Mouse (Mus musculus) heart, embryonic 16.5 days (tissue): ENCODE measurements at regions not wholly inside any gene's neighbourhood (a gene's known extent, or its start where the extent isn't known, plus 50 kb on each side); places are given as distances from the start of the nearest gene placed in this dataset.

Experiments used
- ATAC-seq: fragments of 200-750 bp; cut with Nextera tagmentation; replicated peaks from 2 replicates; pipeline ENCODE4 v1.8.0; 2017; ENCODE audit warnings: moderate number of reproducible peaks; ENCODE audit not compliant: insufficient read depth, low FRiP score; ENCODE audit errors: extremely low read depth
- H3K27ac ChIP-seq: fragments of 300-500 bp; sonication (generic); 2 replicates; pipeline ENCODE4 v1.5.1; 2014; ENCODE audit warnings: mild to moderate bottlenecking, low read length, control low read depth, moderate library complexity
- H3K27me3 ChIP-seq: fragments of 300-500 bp; sonication (generic); 2 replicates; pipeline ENCODE4 v1.6.1; 2014; ENCODE audit warnings: low read length, mixed read lengths; ENCODE audit not compliant: control insufficient read depth, insufficient read depth
- H3K36me3 ChIP-seq: fragments of 300-500 bp; sonication (generic); 2 replicates; pipeline ENCODE4 v1.6.1; 2014; ENCODE audit not compliant: control insufficient read depth, insufficient read depth
- H3K4me1 ChIP-seq: fragments of 300-500 bp; sonication (generic); 2 replicates; pipeline ENCODE4 v1.6.1; 2014; ENCODE audit warnings: low read length, mixed read lengths; ENCODE audit not compliant: control insufficient read depth, insufficient read depth
- H3K4me2 ChIP-seq: fragments of 300-500 bp; sonication (generic); 2 replicates; pipeline ENCODE4 v1.6.1; 2014; ENCODE audit warnings: low read depth, mild to moderate bottlenecking, control low read depth, low read length
- H3K4me3 ChIP-seq: fragments of 300-500 bp; sonication (generic); 2 replicates; pipeline ENCODE4 v1.5.1; 2014; ENCODE audit warnings: mild to moderate bottlenecking, control low read depth, low read length
- H3K9ac ChIP-seq: fragments of 300-500 bp; sonication (generic); 2 replicates; pipeline ENCODE4 v1.6.1; 2014; ENCODE audit warnings: low read length, control low read depth
- H3K9me3 ChIP-seq: fragments of 300-500 bp; sonication (generic); replicated peaks from 2 replicates; pipeline ENCODE4 v1.6.1; 2016; ENCODE audit warnings: low read length; ENCODE audit not compliant: control insufficient read depth
- WGBS: fragments of 180-500 bp; shearing (Covaris S2); extraction: QIAGEN DNeasy Blood & Tissue Kit; methylation state at CpG from one replicate; pipeline ENCODE4 v1.1.7; 2014; 5-methylcytosine and 5-hydroxymethylcytosine counted together

GRCm38 (mm10) chr10:117896911-117897643 is 51.2 kb upstream of the Rap1b start:
- no peak overlapping the region for H3K9ac ChIP-seq
- H3K4me1 ChIP-seq, result peaks cover 9% of the 10 kb centered on the region; the same call in 1 of the 2 replicates
- no peak overlapping the region for H3K27ac ChIP-seq
- no peaks in the 10 kb centered on the region for H3K27me3 ChIP-seq
- no peak overlapping the region for H3K4me2 ChIP-seq
- 68% methylated on average over 12 of the region's 12 CpGs for WGBS
- H3K36me3 ChIP-seq, result no peaks in the 10 kb centered on the region
- ATAC-seq, result no peak; the same call in 1 of the 2 replicates
- H3K4me3 ChIP-seq, result no peak overlapping the region
- H3K9me3 ChIP-seq, result no peaks in the 10 kb centered on the region

DNA sequence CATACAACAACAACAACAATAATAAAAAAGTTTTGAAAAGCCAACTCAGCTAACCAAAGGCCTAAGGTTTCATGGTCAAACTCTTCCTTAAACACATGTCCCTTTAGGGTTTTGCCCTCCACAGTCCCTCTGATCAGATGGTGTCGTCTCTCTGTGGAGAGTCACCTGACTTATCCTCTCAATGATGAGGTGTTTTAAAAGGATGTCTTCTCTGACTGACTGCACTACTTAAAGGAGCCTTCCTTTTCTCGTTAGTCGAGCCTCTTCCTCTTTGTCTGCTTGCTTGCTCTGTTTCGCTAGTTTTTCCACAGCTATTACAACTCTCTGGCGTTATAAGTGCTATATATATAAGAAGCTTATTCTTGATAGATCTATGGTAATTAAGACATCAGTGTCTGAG is 51.9 kb upstream of the Rap1b start:
- Histone ChIP-seq H3K36me3 (no peaks in the 10 kb centered on the region), H3K4me1 (peaks cover 9% of the 10 kb centered on the region; the same call in 1 of the 2 replicates), H3K4me3 (no peak overlapping the region), H3K9me3 (no peaks in the 10 kb centered on the region), H3K27ac (no peak overlapping the region), H3K27me3 (no peaks in the 10 kb centered on the region), H3K4me2 (no peak overlapping the region), H3K9ac (no peak overlapping the region)
- WGBS, result 76% methylated on average over 5 of the region's 5 CpGs
- no peak for ATAC-seq

DNA sequence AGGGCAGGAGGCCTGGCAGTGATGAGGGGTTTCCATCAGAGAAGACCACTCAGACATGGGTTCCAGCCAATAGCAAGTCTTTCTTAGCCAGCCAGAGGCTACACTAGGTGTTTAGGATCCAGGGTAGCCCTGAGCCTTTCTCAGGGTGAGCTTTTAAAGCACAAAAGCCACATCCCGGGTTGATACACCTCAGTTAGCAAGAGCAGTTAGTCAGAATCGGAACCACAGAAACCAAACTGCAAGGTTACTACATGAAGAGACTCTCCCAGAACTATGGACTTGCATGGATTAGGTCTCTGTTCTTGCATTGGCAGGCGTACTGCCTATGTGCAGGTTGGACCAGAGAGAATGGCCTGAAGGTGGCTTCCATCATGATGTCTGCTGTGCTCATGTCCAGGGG is 52.6 kb upstream of the Rap1b start:
- Histone ChIP-seq H3K4me3 (no peak overlapping the region), H3K9ac (no peak overlapping the region), H3K4me2 (no peak overlapping the region), H3K27ac (no peak overlapping the region), H3K27me3 (no peaks in the 10 kb centered on the region), H3K9me3 (no peaks in the 10 kb centered on the region), H3K36me3 (no peaks in the 10 kb centered on the region), H3K4me1 (peaks cover 9% of the 10 kb centered on the region; the same call in 1 of the 2 replicates)
- WGBS, result 88% methylated on average over 3 of the region's 3 CpGs
- ATAC-seq, result no peak

DNA sequence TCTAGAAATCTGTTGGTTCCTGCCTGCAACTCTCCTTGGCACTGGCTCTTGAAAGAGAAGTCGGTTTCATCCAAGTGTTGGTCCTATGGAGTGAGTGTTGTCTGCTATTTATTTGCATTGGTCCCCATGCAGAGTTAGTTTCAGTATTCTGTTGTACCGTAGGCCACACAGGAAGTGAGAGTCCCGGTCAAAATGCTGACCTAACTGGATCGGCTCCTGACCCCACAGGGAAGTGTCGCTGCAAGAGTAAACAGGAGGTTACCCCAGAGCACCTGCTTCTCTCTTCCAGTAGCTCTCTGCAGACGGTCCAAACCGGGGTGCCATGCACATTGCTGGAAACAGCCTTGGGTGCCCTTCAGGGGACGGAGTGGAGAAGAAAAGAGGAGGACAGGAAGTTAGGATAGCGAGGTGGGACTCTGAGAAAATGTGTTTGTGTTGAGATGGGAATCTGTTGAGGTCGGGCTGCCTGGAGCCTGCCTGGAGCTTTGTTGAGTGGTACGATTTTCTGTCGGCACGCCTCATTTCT is 53.6 kb upstream of the Rap1b start:
- no peak overlapping the region for H3K27ac ChIP-seq
- H3K9ac ChIP-seq, result no peak overlapping the region
- H3K36me3 ChIP-seq, result no peaks in the 10 kb centered on the region
- 51% methylated on average over 13 of the region's 13 CpGs for WGBS
- H3K4me1 ChIP-seq, result peaks cover 9% of the 10 kb centered on the region; the same call in 1 of the 2 replicates
- H3K4me2 ChIP-seq, result no peak overlapping the region
- no peaks in the 10 kb centered on the region for H3K27me3 ChIP-seq
- H3K9me3 ChIP-seq, result no peaks in the 10 kb centered on the region
- ATAC-seq, result no peak
- H3K4me3 ChIP-seq, result no peak overlapping the region

DNA sequence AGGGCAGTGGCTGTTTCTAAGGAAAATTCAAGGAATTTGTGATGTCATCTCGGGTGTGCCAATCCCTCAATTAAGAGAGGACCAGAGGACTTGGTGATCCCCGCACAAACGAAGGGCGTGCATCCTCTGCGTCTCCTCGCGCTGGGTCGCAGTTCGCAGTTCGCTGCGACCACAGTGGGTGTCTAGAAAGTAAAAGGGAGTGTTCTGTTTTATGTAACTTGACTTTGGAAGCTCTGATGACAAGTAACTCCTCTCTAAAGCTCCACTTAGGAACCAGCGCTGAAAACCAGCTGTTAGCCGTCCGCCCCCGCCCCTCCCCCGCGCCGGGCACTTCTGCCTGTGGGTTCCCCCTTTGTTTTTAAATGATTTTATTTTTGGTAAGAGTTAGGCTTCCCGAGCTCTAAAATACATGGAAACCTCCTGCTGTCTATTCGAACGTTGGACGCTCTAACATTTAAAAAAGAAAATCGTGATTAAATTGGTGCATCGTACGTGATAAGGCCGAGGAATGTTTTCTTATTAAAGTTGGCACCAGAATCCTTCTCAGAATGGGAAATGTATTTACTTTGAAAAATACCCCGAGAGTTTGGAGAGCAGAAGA is 59.9 kb upstream of the Rap1b start:
- peak overlapping the region; percentile 53 for H3K4me3 ChIP-seq
- peak overlapping the region; percentile 73 for H3K4me2 ChIP-seq
- H3K27ac ChIP-seq, result peak overlapping the region; percentile 86
- peaks cover 7% of the 10 kb centered on the region; the same call in 1 of the 2 replicates for H3K4me1 ChIP-seq
- H3K9me3 ChIP-seq, result no peaks in the 10 kb centered on the region
- ATAC-seq, result peak; percentile 68
- 2% methylated on average over 27 of the region's 27 CpGs for WGBS
- no peaks in the 10 kb centered on the region for H3K27me3 ChIP-seq
- no peaks in the 10 kb centered on the region for H3K36me3 ChIP-seq
- peak overlapping the region; percentile 75 for H3K9ac ChIP-seq

DNA sequence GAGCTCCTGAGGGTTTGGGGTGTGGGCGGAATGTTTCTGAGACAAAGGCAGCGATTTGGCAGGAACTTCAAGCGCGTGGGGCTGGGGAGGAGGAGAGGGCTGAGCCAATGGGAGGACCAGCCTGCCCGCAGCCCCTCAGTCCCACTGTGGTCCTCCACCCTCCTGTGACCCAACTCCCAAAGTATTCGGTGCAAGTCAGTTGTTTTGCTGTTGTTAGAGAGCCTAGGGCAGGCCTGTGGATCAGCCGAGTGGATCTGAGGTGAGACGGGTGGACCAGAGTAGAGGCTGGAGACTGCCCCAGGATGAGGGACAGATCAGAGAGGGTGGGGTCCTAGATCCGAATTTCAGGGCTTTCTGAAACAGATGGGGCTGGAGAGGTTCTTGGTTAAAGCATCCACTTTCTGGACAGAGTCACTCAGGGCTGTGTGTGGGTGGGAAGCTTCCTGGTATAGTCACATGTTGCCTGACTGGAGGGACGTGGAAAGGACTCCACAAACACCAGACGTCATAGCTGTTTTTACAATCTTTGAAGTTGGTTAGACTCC is 60.5 kb upstream of the Rap1b start:
- Histone ChIP-seq H3K4me3 (peak overlapping the region; percentile 53), H3K27me3 (no peaks in the 10 kb centered on the region), H3K36me3 (no peaks in the 10 kb centered on the region), H3K9me3 (no peaks in the 10 kb centered on the region), H3K4me2 (peak overlapping the region; percentile 73), H3K9ac (peak overlapping the region; percentile 75), H3K4me1 (peaks cover 7% of the 10 kb centered on the region; the same call in 1 of the 2 replicates), H3K27ac (peak overlapping the region; percentile 86)
- WGBS, result 8% methylated on average over 11 of the region's 11 CpGs
- peak; percentile 89 for ATAC-seq

GRCm38 (mm10) chr10:117908079-117908675 is 62.3 kb upstream of the Rap1b start:
- no peak overlapping the region for H3K27ac ChIP-seq
- ATAC-seq, result no peak
- no peaks in the 10 kb centered on the region for H3K36me3 ChIP-seq
- H3K9ac ChIP-seq, result no peak overlapping the region
- no peak overlapping the region for H3K4me2 ChIP-seq
- WGBS, result 81% methylated on average over 16 of the region's 16 CpGs
- H3K4me1 ChIP-seq, result peaks cover 7% of the 10 kb centered on the region; the same call in 1 of the 2 replicates
- no peaks in the 10 kb centered on the region; the same call in none of the 2 replicates for H3K9me3 ChIP-seq
- no peaks in the 10 kb centered on the region for H3K27me3 ChIP-seq
- no peak overlapping the region for H3K4me3 ChIP-seq

- ATAC-seq, result no peak
- Histone ChIP-seq H3K27me3 (no peaks in the 10 kb centered on the region), H3K9me3 (no peaks in the 10 kb centered on the region; the same call in none of the 2 replicates), H3K4me3 (no peak overlapping the region), H3K36me3 (no peaks in the 10 kb centered on the region), H3K4me2 (no peak overlapping the region), H3K9ac (no peak overlapping the region), H3K27ac (no peak overlapping the region), H3K4me1 (peaks cover 7% of the 10 kb centered on the region; the same call in 1 of the 2 replicates)
- WGBS, result 71% methylated on average over 4 of the region's 4 CpGs
Observed at GRCm38 (mm10) chr10:117909155-117909554, 63.3 kb upstream of the Rap1b start.
